Mouse (Mus musculus) heart, embryonic 12.5 days (tissue): ENCODE results near the gene Btbd35f5. TPM values are rescaled to one million over a fixed set of nuclear protein-coding genes. Genes with fewer than 3 reads are reported as not detected.
"Not testable (repeated sequence)": the region's sequence is repeated elsewhere in the genome, so short reads cannot be mapped to it uniquely, and the experiment has no call there.

Experiments
- ATAC-seq: fragments of 200-750 bp; cut with Nextera tagmentation; 2 replicates; pipeline ENCODE4 v1.8.0; 2017; ENCODE audit warnings: moderate TSS enrichment, moderate library complexity; ENCODE audit not compliant: insufficient number of reproducible peaks, low FRiP score
- H3K27ac ChIP-seq: fragments of 300-500 bp; sonication (generic); 2 replicates; pipeline ENCODE4 v1.5.1; 2016; ENCODE audit warnings: mild to moderate bottlenecking, moderate library complexity; ENCODE audit not compliant: poor library complexity, severe bottlenecking
- H3K27me3 ChIP-seq: fragments of 300-500 bp; sonication (generic); replicated peaks from 2 replicates; pipeline ENCODE4 v1.6.1; 2016; ENCODE audit warnings: mild to moderate bottlenecking, moderate library complexity
- H3K36me3 ChIP-seq: fragments of 300-500 bp; sonication (generic); 2 replicates; pipeline ENCODE4 v1.6.1; 2016; ENCODE audit warnings: mild to moderate bottlenecking, moderate library complexity
- H3K4me1 ChIP-seq: fragments of 300-500 bp; sonication (generic); replicated peaks from 2 replicates; pipeline ENCODE4 v1.6.1; 2016; ENCODE audit warnings: mild to moderate bottlenecking
- H3K4me2 ChIP-seq: fragments of 300-500 bp; sonication (generic); 2 replicates; pipeline ENCODE4 v1.6.1; 2016; ENCODE audit warnings: mild to moderate bottlenecking, moderate library complexity
- H3K4me3 ChIP-seq: fragments of 300-500 bp; sonication (generic); 2 replicates; pipeline ENCODE4 v1.5.1; 2016; ENCODE audit warnings: mild to moderate bottlenecking
- H3K9ac ChIP-seq: fragments of 300-500 bp; sonication (generic); 2 replicates; pipeline ENCODE4 v1.6.1; 2016; ENCODE audit warnings: mild to moderate bottlenecking, moderate library complexity
- H3K9me3 ChIP-seq: fragments of 300-500 bp; sonication (generic); replicated peaks from 2 replicates; pipeline ENCODE4 v1.6.1; 2016; ENCODE audit warnings: mild to moderate bottlenecking, moderate library complexity
- whole genome bisulfite sequencing: fragments of 180-500 bp; shearing (Covaris S2); methylation state at CpG from one replicate; pipeline ENCODE4 v1.1.7; 2016; 5-methylcytosine and 5-hydroxymethylcytosine counted together
- polyA plus RNA-seq: library from polyadenylated mRNA; unstranded; fragments of >200 nt; fragmentation: Nextera tagmentation; extraction: Ambion mirVana; gene quantifications from 2 replicates; pipeline ENCODE4 v1.2.1, GENCODE M21; 2016

Btbd35f5 gene
- not detected in 2 replicates for polyA plus RNA-seq

- WGBS = no CpG with 5 or more reads among the region's 3 CpGs
- not testable (repeated sequence) for H3K4me3 ChIP-seq, H3K4me1 ChIP-seq, H3K9me3 ChIP-seq, H3K27me3 ChIP-seq, ATAC-seq, H3K36me3 ChIP-seq, H3K4me2 ChIP-seq, H3K27ac ChIP-seq, H3K9ac ChIP-seq
These were observed at the start of gene Btbd35f5 for GRCm38 (mm10) chrX:32973597-32973996. Gene Btbd35f5, plus strand, starts transcription at chrX:32973897.

DNA sequence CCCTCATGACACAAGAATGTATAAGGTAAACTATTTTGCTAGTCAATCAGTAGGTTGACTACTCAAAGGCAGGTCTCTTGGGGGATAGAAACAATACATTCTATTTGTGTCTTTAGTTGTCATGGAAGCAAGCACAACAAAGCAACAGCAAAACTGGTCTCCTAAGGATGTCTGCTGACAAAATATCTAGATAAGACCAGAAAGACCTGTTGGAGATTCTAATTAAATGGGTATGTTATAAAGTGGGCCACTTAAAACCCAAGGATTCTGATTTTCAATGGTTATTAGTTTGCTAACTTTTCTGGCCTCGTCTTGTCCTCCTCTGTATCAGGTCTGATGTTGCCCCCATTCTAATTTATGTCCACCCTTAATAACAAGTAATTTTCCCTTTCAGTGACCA is 32.2 kb upstream of the Btbd35f5 start, which contains the start of gene Gm21789:
Gene Gm21789, plus strand, starts transcription at position 301 of the 400 bp plus-strand sequence.
- H3K36me3 ChIP-seq, H3K4me1 ChIP-seq, H3K27ac ChIP-seq, H3K4me3 ChIP-seq, H3K27me3 ChIP-seq, H3K9me3 ChIP-seq, ATAC-seq, H3K9ac ChIP-seq, H3K4me2 ChIP-seq: not testable (repeated sequence)
- WGBS = no CpG with 5 or more reads among the region's 1 CpGs

Other genes with a start within 250 kb of the Btbd35f5 start
- not detected in 2 replicates for gene Btbd35f21, start 247.8 kb upstream of the Btbd35f5 start, polyA plus RNA-seq
- not detected in 2 replicates for gene Btbd35f30, start 79.3 kb upstream of the Btbd35f5 start, polyA plus RNA-seq
- not detected in 2 replicates for gene Gm21789, start 32.1 kb upstream of the Btbd35f5 start, polyA plus RNA-seq